ENCODE assay signal across 18 mouse cellular contexts in the genomic region with DNA sequence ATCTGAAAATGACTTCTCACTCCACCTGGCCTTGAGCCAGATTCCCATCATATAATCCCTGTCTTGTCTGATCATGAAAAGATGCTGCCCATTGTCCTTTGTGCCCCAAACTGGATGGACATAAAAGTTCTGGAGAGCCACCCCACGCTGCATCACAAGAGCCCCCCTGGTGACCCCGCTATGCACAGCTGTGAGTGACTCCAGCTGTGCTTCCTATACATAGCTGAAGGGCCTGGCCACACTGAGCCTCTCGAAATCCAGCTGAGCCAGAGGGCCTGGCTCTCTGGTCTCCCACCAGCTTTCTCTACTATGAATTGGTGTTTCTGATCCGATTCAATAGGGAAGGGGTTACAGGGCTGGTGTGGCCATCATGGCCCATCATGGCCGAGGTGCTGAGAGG. TPM values are rescaled to one million over a fixed set of nuclear protein-coding genes. Genes with fewer than 3 reads are reported as not detected.
DNase-seq lines count a peak whose midpoint lies in the region; ATAC-seq and TF ChIP-seq lines count a peak whose summit lies in the region.
"Had no signal": no experiment of that assay in that cellular context is flagged by ENCODE, and none has a peak within 500 bp of the region (broad histone marks: within the 10 kb centered on the region; RNA-seq: fewer than 3 reads in every experiment).

No protein-coding gene starts in this region.

- intact Hi-C loops in gastrocnemius, adult 2 months (cut with DNase I), result no loop called here

- no peak for DNase-seq in gastrocnemius, adult 2 months
- no peak for DNase-seq in gastrocnemius, adult 8-10 months (ENCODE audit: low spot score in 2 of 2)
- no peak for DNase-seq in heart, adult 8-10 months (ENCODE audit: low spot score)
- DNase-seq in kidney, postnatal 10 days, result no peak

- TF ChIP-seq CTCF in gastrocnemius, adult 2 months (IDR thresholded peaks at IDR 0.05), result no peak

- H3K4me3 ChIP-seq in gastrocnemius, adult 2 months, result no peak overlapping the region
- H3K4me3 ChIP-seq in heart, embryonic 13.5 days, result no peak overlapping the region
- H3K4me3 ChIP-seq in kidney, embryonic 16.5 days (ENCODE audit: low read length), result no peak overlapping the region
- peak overlapping the region; percentile 25 for H3K4me3 ChIP-seq in megakaryocyte, embryonic 14.5 days (replicated peaks)
- H3K4me3 ChIP-seq: forebrain, embryonic 13.5 days; hindbrain, embryonic 10.5 days; hindbrain, embryonic 15.5 days; liver, embryonic 15.5 days; lung, embryonic 15.5 days; midbrain, embryonic 13.5 days; neural tube, embryonic 13.5 days had no signal

- no peak overlapping the region for H3K9ac ChIP-seq in heart, embryonic 13.5 days
- no peak overlapping the region for H3K9ac ChIP-seq in kidney, embryonic 16.5 days (replicated peaks; ENCODE audit: low read length)
- H3K9ac ChIP-seq: forebrain, embryonic 13.5 days; hindbrain, embryonic 15.5 days; liver, embryonic 15.5 days; lung, embryonic 15.5 days; midbrain, embryonic 13.5 days; neural tube, embryonic 13.5 days had no signal

- H3K9me3 ChIP-seq in heart, embryonic 13.5 days, result no peaks in the 10 kb centered on the region
- no peaks in the 10 kb centered on the region for H3K9me3 ChIP-seq in kidney, embryonic 16.5 days (ENCODE audit: low read length)
- H3K9me3 ChIP-seq in megakaryocyte, embryonic 14.5 days, result no peaks in the 10 kb centered on the region
- H3K9me3 ChIP-seq: forebrain, embryonic 13.5 days; G1E; hindbrain, embryonic 10.5 days; hindbrain, embryonic 15.5 days; liver, embryonic 15.5 days; lung, embryonic 15.5 days; midbrain, embryonic 13.5 days; neural tube, embryonic 13.5 days had no signal

- peak overlapping the region; percentile 88 for H3K27ac ChIP-seq in gastrocnemius, adult 2 months
- H3K27ac ChIP-seq in heart, embryonic 13.5 days (replicated peaks), result peak overlapping the region; percentile 62
- H3K27ac ChIP-seq in kidney, embryonic 16.5 days (ENCODE audit: low read length), result no peak overlapping the region
- H3K27ac ChIP-seq: forebrain, embryonic 13.5 days; hindbrain, embryonic 10.5 days; hindbrain, embryonic 15.5 days; liver, embryonic 15.5 days; lung, embryonic 15.5 days; midbrain, embryonic 13.5 days; neural tube, embryonic 13.5 days had no signal

- no peak for ATAC-seq in heart, embryonic 13.5 days (ENCODE audit: extremely low read depth, insufficient number of reproducible peaks, low FRiP score, low TSS enrichment)
- ATAC-seq in kidney, embryonic 16.5 days (ENCODE audit: low FRiP score, low TSS enrichment), result 0 out of 2 replicates have a peak, but pooled peaks have one; percentile 60
- ATAC-seq in megakaryocyte, adult 5-6 weeks (ENCODE audit: poor library complexity, severe bottlenecking), result no peak
- ATAC-seq: inflammation-experienced regulatory T-cells, adult 6 months had no signal

- 76% methylated on average over 5 of the region's 5 CpGs for WGBS in heart, embryonic 13.5 days
- 63% methylated on average over 5 of the region's 5 CpGs for WGBS in kidney, embryonic 16.5 days

- peaks cover 44% of the 10 kb centered on the region for H3K4me1 ChIP-seq in heart, embryonic 13.5 days
- H3K4me1 ChIP-seq in kidney, embryonic 16.5 days (ENCODE audit: insufficient read depth, low read length), result no peaks in the 10 kb centered on the region
- H3K4me1 ChIP-seq in megakaryocyte, embryonic 14.5 days, result no peaks in the 10 kb centered on the region
- H3K4me1 ChIP-seq: forebrain, embryonic 13.5 days; liver, embryonic 15.5 days; midbrain, embryonic 13.5 days; neural tube, embryonic 13.5 days had no signal

- peaks cover 13% of the 10 kb centered on the region; the same call in 1 of the 2 replicates for H3K27me3 ChIP-seq in heart, embryonic 13.5 days (replicated peaks)
- H3K27me3 ChIP-seq in kidney, embryonic 16.5 days (ENCODE audit: insufficient read depth, low read length), result no peaks in the 10 kb centered on the region
- H3K27me3 ChIP-seq in megakaryocyte, embryonic 14.5 days (replicated peaks), result peaks cover 68% of the 10 kb centered on the region
- H3K27me3 ChIP-seq: hindbrain, embryonic 15.5 days; liver, embryonic 15.5 days; neural tube, embryonic 13.5 days had no signal

- no peaks in the 10 kb centered on the region for H3K36me3 ChIP-seq in heart, embryonic 13.5 days
- H3K36me3 ChIP-seq in kidney, embryonic 16.5 days (ENCODE audit: insufficient read depth, low read length), result no peaks in the 10 kb centered on the region
- H3K36me3 ChIP-seq in megakaryocyte, embryonic 14.5 days (replicated peaks; ENCODE audit: low read length), result no peaks in the 10 kb centered on the region
- H3K36me3 ChIP-seq: G1E; hindbrain, embryonic 10.5 days; hindbrain, embryonic 15.5 days; liver, embryonic 15.5 days; lung, embryonic 15.5 days; midbrain, embryonic 13.5 days; neural tube, embryonic 13.5 days had no signal

- no peak overlapping the region for H3K4me2 ChIP-seq in heart, embryonic 13.5 days
- no peak overlapping the region for H3K4me2 ChIP-seq in kidney, embryonic 16.5 days (replicated peaks; ENCODE audit: low read depth, low read length)
- H3K4me2 ChIP-seq: forebrain, embryonic 13.5 days; hindbrain, embryonic 15.5 days; liver, embryonic 15.5 days; lung, embryonic 15.5 days; midbrain, embryonic 13.5 days; neural tube, embryonic 13.5 days had no signal

RNA-seq across cellular contexts. Expression of gene Ablim2, which starts 38.5 kb away (rescaled TPM):
- total RNA-seq in gastrocnemius, adult 2 months (2021), result 10 to 100 TPM; 40.7 to 42.5 TPM
- 10 to 100 TPM; 36.1 to 43.4 (median 40.7) TPM for total RNA-seq in gastrocnemius, adult 8-10 months (2022)
- 4.9 and 5.1 TPM in 2 replicates for polyA plus RNA-seq in heart, embryonic 13.5 days (2015; fragmentation: Nextera tagmentation; extraction: Ambion mirVana)
- 10 to 100 TPM; 18.5 to 28.5 (median 20.9) TPM for total RNA-seq in heart, adult 8-10 months (2022)
- polyA plus RNA-seq in kidney, embryonic 16.5 days (2015; fragmentation: Nextera tagmentation; extraction: Ambion mirVana), result 2.8 and 3.0 TPM in 2 replicates
- polyA plus RNA-seq in megakaryocyte, embryonic 14.5 days (2012; ENCODE audit: insufficient read depth, low replicate concordance), result 0.28 TPM in 1 of 2 replicates, not detected in the other
- total RNA-seq in megakaryocyte, adult 5-6 weeks (2015), result 0.04 TPM in 1 of 2 replicates, not detected in the other
- not detected in 2 replicates for total RNA-seq in megakaryocyte, adult 5-6 weeks (2017)
- polyA plus RNA-seq: G1E had no signal

RNA-seq across cellular contexts. Expression of gene Sh3tc1, which starts 56.3 kb away (rescaled TPM):
- 1 to 10 TPM; 2.2 to 2.4 TPM for total RNA-seq in gastrocnemius, adult 2 months (2021)
- total RNA-seq in gastrocnemius, adult 8-10 months (2022), result 1 to 10 TPM; 1.4 to 2.9 (median 1.9) TPM
- 9.2 and 9.7 TPM in 2 replicates for polyA plus RNA-seq in heart, embryonic 13.5 days (2015; fragmentation: Nextera tagmentation; extraction: Ambion mirVana)
- 1 to 10 TPM; 6.5 to 9.1 (median 7.9) TPM for total RNA-seq in heart, adult 8-10 months (2022)
- polyA plus RNA-seq in kidney, embryonic 16.5 days (2015; fragmentation: Nextera tagmentation; extraction: Ambion mirVana), result 25.2 and 27.6 TPM in 2 replicates
- 1.7 and 2.6 TPM in 2 replicates for polyA plus RNA-seq in megakaryocyte, embryonic 14.5 days (2012; ENCODE audit: insufficient read depth, low replicate concordance)
- total RNA-seq in megakaryocyte, adult 5-6 weeks (2015), result 6.6 and 6.8 TPM in 2 replicates
- 13.1 and 14.4 TPM in 2 replicates for total RNA-seq in megakaryocyte, adult 5-6 weeks (2017)
- total RNA-seq: megakaryocyte-erythroid progenitor cell, adult 5-6 weeks had no signal

Comparison
In these comparisons a context has a peak if more than half of its experiments do, and no peak if none do; other contexts are left out.
1. RNA of gene Ablim2, which starts 38.5 kb away (total RNA-seq): 40.7 to 42.5 TPM in gastrocnemius, adult 2 months, 36.1 to 43.4 TPM in gastrocnemius, adult 8-10 months and 18.5 to 28.5 TPM in heart, adult 8-10 months; 0.04 TPM in megakaryocyte, adult 5-6 weeks; every median in the first group is over 10 times any median in the second.